Mouse (Mus musculus) MEL (cell line): Measurements from ENCODE around the gene Tango2. TPM values are rescaled to one million over a fixed set of nuclear protein-coding genes. Genes with fewer than 3 reads are reported as not detected.

Experiments
- DNase-seq: peaks from one replicate; pipeline ENCODE4 v3.0.0; 2011; ENCODE audit warnings: low read depth, low spot score
- H3K27ac ChIP-seq: 2 replicates; pipeline ENCODE4 v1.5.1; 2012; ENCODE audit warnings: low read depth, mild to moderate bottlenecking, control low read depth, low read length, moderate library complexity; ENCODE audit not compliant: control insufficient read depth
- H3K27me3 ChIP-seq, 2 experiments: fragments of 150-350 bp in 1 of 2; sonication (generic) in 1 of 2; 2 replicates each; pipeline ENCODE4 v1.6.1; 2012; ENCODE audit warnings: low read length in 2 of 2, mild to moderate bottlenecking in 2 of 2, improper control_type of control experiment in 1 of 2, moderate library complexity in 1 of 2; ENCODE audit not compliant: insufficient read depth in 2 of 2, control insufficient read depth in 1 of 2
- H3K36me3 ChIP-seq, 2 experiments: 2 replicates each; pipeline ENCODE4 v1.6.1; 2012 to 2014; ENCODE audit warnings: low read length in 2 of 2, improper control_type of control experiment in 1 of 2, inconsistent platforms in 1 of 2, mild to moderate bottlenecking in 1 of 2; ENCODE audit not compliant: insufficient read depth in 2 of 2, control insufficient read depth in 1 of 2
- H3K4me1 ChIP-seq, 2 experiments: fragments of 150-350 bp in 1 of 2; sonication (generic) in 1 of 2; 2 replicates each; pipeline ENCODE4 v1.6.1; 2012; ENCODE audit warnings: low read length in 2 of 2, improper control_type of control experiment in 1 of 2, mild to moderate bottlenecking in 1 of 2; ENCODE audit not compliant: insufficient read depth in 2 of 2, control insufficient read depth in 1 of 2
- H3K4me3 ChIP-seq, 2 experiments: fragments of 150-350 bp in 1 of 2; sonication (generic) in 1 of 2; 2 replicates each; pipeline ENCODE4 v1.5.1; 2012; ENCODE audit warnings: low read depth in 2 of 2, low read length in 2 of 2, mild to moderate bottlenecking in 2 of 2, moderate library complexity in 2 of 2, control low read depth in 1 of 2, improper control_type of control experiment in 1 of 2; ENCODE audit not compliant: control insufficient read depth in 1 of 2, insufficient read depth in 1 of 2
- H3K79me2 ChIP-seq: 2 replicates; pipeline ENCODE4 v1.6.1; 2012; ENCODE audit warnings: mild to moderate bottlenecking, low read length, moderate library complexity; ENCODE audit not compliant: control insufficient read depth, poor library complexity, insufficient read depth
- H3K9ac ChIP-seq: 2 replicates; pipeline ENCODE4 v1.6.1; 2012; ENCODE audit warnings: low read depth, mild to moderate bottlenecking, control low read depth, low read length, moderate library complexity; ENCODE audit not compliant: control insufficient read depth, poor library complexity, severe bottlenecking
- H3K9me3 ChIP-seq: fragments of 150-350 bp; sonication (generic); replicated peaks from 2 replicates; pipeline ENCODE4 v1.6.1; 2012; ENCODE audit warnings: mild to moderate bottlenecking, low read length, improper control_type of control experiment, moderate library complexity; ENCODE audit not compliant: insufficient read depth
- BHLHE40 ChIP-seq: IDR thresholded peaks from 2 replicates; pipeline ENCODE4 v1.6.1; 2012; ENCODE audit warnings: low read depth, mild to moderate bottlenecking, inconsistent platforms, low read length, improper control_type of control experiment, borderline replicate concordance
- CHD1 ChIP-seq: IDR thresholded peaks from 2 replicates; pipeline ENCODE4 v1.6.1; 2012; ENCODE audit warnings: low read depth, mild to moderate bottlenecking, inconsistent platforms, low read length, improper control_type of control experiment
- CHD2 ChIP-seq: IDR thresholded peaks from 2 replicates; pipeline ENCODE4 v1.6.1; 2011; ENCODE audit warnings: low read length, improper control_type of control experiment
- E2F4 ChIP-seq: IDR thresholded peaks from 2 replicates; pipeline ENCODE4 v1.6.1; 2011; ENCODE audit warnings: low read depth, low read length, improper control_type of control experiment, borderline replicate concordance
- EP300 ChIP-seq, 2 experiments: IDR thresholded peaks; 2 replicates each; pipeline ENCODE4 v1.6.1; 2011; ENCODE audit warnings: improper control_type of control experiment in 2 of 2, low read length in 2 of 2, low read depth in 1 of 2, mild to moderate bottlenecking in 1 of 2
- ETS1 ChIP-seq: IDR thresholded peaks from 2 replicates; pipeline ENCODE4 v1.6.1; 2012; ENCODE audit warnings: low read depth, mild to moderate bottlenecking, inconsistent platforms, low read length, improper control_type of control experiment, moderate library complexity
- GABPA ChIP-seq: IDR thresholded peaks from 2 replicates; pipeline ENCODE4 v1.6.1; 2012; ENCODE audit warnings: low read depth, mild to moderate bottlenecking, inconsistent platforms, low read length, improper control_type of control experiment, moderate library complexity
- GATA1 ChIP-seq: IDR thresholded peaks from 2 replicates; pipeline ENCODE4 v1.6.1; 2011; ENCODE audit warnings: low read depth, low read length, improper control_type of control experiment
- JUND ChIP-seq: IDR thresholded peaks from 2 replicates; pipeline ENCODE4 v1.6.1; 2011; ENCODE audit warnings: low read depth, mild to moderate bottlenecking, improper control_type of control experiment, low read length
- MAFK ChIP-seq: IDR thresholded peaks from 2 replicates; pipeline ENCODE4 v1.6.1; 2011; ENCODE audit warnings: low read depth, mild to moderate bottlenecking, low read length, improper control_type of control experiment, borderline replicate concordance
- MAX ChIP-seq: IDR thresholded peaks from 2 replicates; pipeline ENCODE4 v1.6.1; 2011; ENCODE audit warnings: low read length, improper control_type of control experiment
- MAZ ChIP-seq: IDR thresholded peaks from 2 replicates; pipeline ENCODE4 v1.6.1; 2012; ENCODE audit warnings: low read depth, mild to moderate bottlenecking, inconsistent platforms, low read length, improper control_type of control experiment
- MXI1 ChIP-seq: IDR thresholded peaks from 2 replicates; pipeline ENCODE4 v1.6.1; 2011; ENCODE audit warnings: mild to moderate bottlenecking, low read depth, low read length, improper control_type of control experiment
- MYC ChIP-seq: IDR thresholded peaks from 2 replicates; pipeline ENCODE4 v1.6.1; 2011; ENCODE audit warnings: low read depth, mild to moderate bottlenecking, low read length, improper control_type of control experiment, moderate library complexity
- NELFE ChIP-seq: IDR thresholded peaks from 2 replicates; pipeline ENCODE4 v1.6.1; 2011; ENCODE audit warnings: low read depth, low read length, improper control_type of control experiment
- NRF1 ChIP-seq: IDR thresholded peaks from 2 replicates; pipeline ENCODE4 v1.6.1; 2014; ENCODE audit warnings: low read depth, mild to moderate bottlenecking, inconsistent platforms, low read length, improper control_type of control experiment, moderate library complexity; ENCODE audit not compliant: poor library complexity, insufficient read depth, severe bottlenecking
- POLR2A ChIP-seq, 2 experiments: IDR thresholded peaks; 2 replicates each; pipeline ENCODE4 v1.6.1; 2011 to 2012; ENCODE audit warnings: low read length in 2 of 2, mild to moderate bottlenecking in 2 of 2, control low read depth in 1 of 2, improper control_type of control experiment in 1 of 2, low read depth in 1 of 2, moderate library complexity in 1 of 2; ENCODE audit not compliant: control insufficient read depth in 1 of 2, insufficient read depth in 1 of 2, poor library complexity in 1 of 2
- POLR2AphosphoS2 ChIP-seq: IDR thresholded peaks from 2 replicates; pipeline ENCODE4 v1.6.1; 2011; ENCODE audit warnings: low read length, improper control_type of control experiment
- POLR2AphosphoS5 ChIP-seq: IDR thresholded peaks from 2 replicates; pipeline ENCODE4 v1.6.1; 2012; ENCODE audit warnings: low read depth, borderline replicate concordance, mild to moderate bottlenecking, inconsistent platforms, low read length, moderate library complexity, mixed read lengths
- RAD21 ChIP-seq: IDR thresholded peaks from 2 replicates; pipeline ENCODE4 v1.6.1; 2011; ENCODE audit warnings: mild to moderate bottlenecking, low read depth, low read length, improper control_type of control experiment
- RCOR1 ChIP-seq: IDR thresholded peaks from 2 replicates; pipeline ENCODE4 v1.6.1; 2012; ENCODE audit warnings: low read depth, mild to moderate bottlenecking, inconsistent platforms, low read length, improper control_type of control experiment
- SIN3A ChIP-seq: IDR thresholded peaks from 2 replicates; pipeline ENCODE4 v1.6.1; 2012; ENCODE audit warnings: low read length, improper control_type of control experiment, inconsistent platforms
- TAL1 ChIP-seq: IDR thresholded peaks from 2 replicates; pipeline ENCODE4 v1.6.1; 2012; ENCODE audit warnings: mild to moderate bottlenecking, inconsistent platforms, low read length, moderate library complexity, mixed read lengths
- TBP ChIP-seq: IDR thresholded peaks from 2 replicates; pipeline ENCODE4 v1.8.0; 2011; ENCODE audit warnings: low read depth, low read length, improper control_type of control experiment
- TCF12 ChIP-seq: IDR thresholded peaks from 2 replicates; pipeline ENCODE4 v1.6.1; 2014; ENCODE audit warnings: low read depth, mild to moderate bottlenecking, inconsistent platforms, low read length, improper control_type of control experiment, moderate library complexity
- USF1 ChIP-seq: IDR thresholded peaks from 2 replicates; pipeline ENCODE4 v1.6.1; 2014; ENCODE audit warnings: low read depth, mild to moderate bottlenecking, inconsistent platforms, low read length, improper control_type of control experiment, moderate library complexity
- USF2 ChIP-seq, 2 experiments: IDR thresholded peaks; 2 replicates each; pipeline ENCODE4 v1.6.1; 2011 to 2012; ENCODE audit warnings: improper control_type of control experiment in 2 of 2, low read length in 2 of 2, borderline replicate concordance in 1 of 2, inconsistent platforms in 1 of 2, low read depth in 1 of 2, mild to moderate bottlenecking in 1 of 2; ENCODE audit not compliant: insufficient read depth in 1 of 2
- ZC3H11A ChIP-seq: IDR thresholded peaks from 2 replicates; pipeline ENCODE4 v1.6.1; 2012; ENCODE audit warnings: low read depth, mild to moderate bottlenecking, inconsistent platforms, low read length, improper control_type of control experiment
- ZKSCAN1 ChIP-seq: IDR thresholded peaks from 2 replicates; pipeline ENCODE4 v1.6.1; 2012; ENCODE audit warnings: low read depth, mild to moderate bottlenecking, inconsistent platforms, low read length, improper control_type of control experiment, moderate library complexity
- ZMIZ1 ChIP-seq: IDR thresholded peaks from 2 replicates; pipeline ENCODE4 v1.6.1; 2012; ENCODE audit warnings: low read depth, mild to moderate bottlenecking, inconsistent platforms, low read length, improper control_type of control experiment, moderate library complexity
- ZNF384 ChIP-seq: IDR thresholded peaks from 2 replicates; pipeline ENCODE4 v1.6.1; 2012; ENCODE audit warnings: low read depth, mild to moderate bottlenecking, inconsistent platforms, low read length, improper control_type of control experiment
- polyA plus RNA-seq, 2 experiments: library from polyadenylated mRNA; stranded (reverse) in 1 of 2; unstranded in 1 of 2; fragments of >175 nt in 1 of 2; fragments of >200 nt in 1 of 2; gene quantifications; 2 replicates each; pipeline versions ENCODE4 v1.2.1 to v1.2.4; 2012; ENCODE audit warnings: low replicate concordance in 2 of 2, low read depth in 1 of 2; ENCODE audit not compliant: insufficient read length in 2 of 2, insufficient read depth in 1 of 2, missing spikeins in 1 of 2
- total RNA-seq: library from RNA; depleted of rRNA; stranded (reverse); fragments of 300-350 nt; gene quantifications from 2 replicates; pipeline ENCODE4 v1.2.3, GENCODE M21; 2012

Tango2 gene
- total and polyA plus RNA-seq, 3 experiments = 55.9 to 98.3 TPM; not detected in 1

GRCm38 (mm10) chr16:18342650-18343570 lies 5.0 kb downstream of the Tango2 start:
- H3K4me1 ChIP-seq = peaks cover 9 to 15% of the 10 kb centered on the region in 2 experiments

DNA sequence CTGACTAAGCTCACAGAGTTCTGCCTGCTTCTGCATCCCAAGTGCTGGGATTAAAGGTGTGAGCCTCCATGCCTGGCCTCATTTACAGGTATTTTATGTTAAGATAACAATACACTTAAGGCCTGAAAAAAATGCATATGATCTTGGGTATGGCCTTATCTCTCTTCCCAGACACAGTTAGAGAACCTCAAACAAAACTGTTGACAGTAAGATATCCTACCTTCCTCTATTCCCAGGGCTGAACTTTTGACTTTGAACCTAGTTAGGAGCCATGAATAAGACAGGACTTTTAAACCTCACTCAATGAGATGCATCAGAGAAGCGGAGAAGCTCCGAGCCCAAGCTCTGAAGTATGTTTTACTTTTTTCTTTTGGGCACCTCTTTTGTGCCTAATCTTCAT lies 5.8 kb downstream of the Tango2 start:
- DNase-seq = peak; percentile 93
- Histone ChIP-seq H3K9me3 (no peaks in the 10 kb centered on the region), H3K9ac (peak overlapping the region; percentile 86), H3K79me2 (peaks cover 17% of the 10 kb centered on the region), H3K36me3 (peaks cover 0 to 23% of the 10 kb centered on the region in 2 experiments; a peak in 2 of 4 replicates), H3K4me1 (peaks cover 9 to 15% of the 10 kb centered on the region in 2 experiments), H3K27me3 (no peaks in the 10 kb centered on the region), H3K4me3 (peak overlapping the region; percentile 80 to 92), H3K27ac (peak overlapping the region; percentile 88)
- TF ChIP-seq POLR2A (IDR thresholded peaks at IDR 0.05; ENCODE audit: control insufficient read depth in 1 of 2, insufficient read depth in 1 of 2, low read depth in 1 of 2, low read length in 2 of 2, poor library complexity in 1 of 2) = no peak
- TF ChIP-seq POLR2AphosphoS2 = no peak
- no peak for TF ChIP-seq RAD21
- TF ChIP-seq MAZ = 0 out of 2 replicates have a peak, but pooled peaks have one; percentile 55
- TF ChIP-seq USF2 (IDR thresholded peaks at IDR 0.05; ENCODE audit: borderline replicate concordance in 1 of 2, insufficient read depth in 1 of 2, low read depth in 1 of 2, low read length in 2 of 2) = no peak
- peak; percentile 95 for TF ChIP-seq ETS1
- TF ChIP-seq NRF1 = no peak
- TF ChIP-seq TCF12 = peak; percentile 99
- TF ChIP-seq ZKSCAN1 = no peak
- TF ChIP-seq SIN3A = peak; percentile 87
- TF ChIP-seq RCOR1 = peak; percentile 90
- no peak for TF ChIP-seq JUND
- TF ChIP-seq ZC3H11A = no peak
- TF ChIP-seq GATA1 = peak; percentile 99
- no peak for TF ChIP-seq MXI1
- peak; percentile 69; the same call in 1 of the 2 replicates for TF ChIP-seq MAFK
- no peak for TF ChIP-seq E2F4
- TF ChIP-seq CHD2 = no peak
- TF ChIP-seq TAL1 = peak; percentile 99
- TF ChIP-seq TBP = 0 out of 2 replicates have a peak, but pooled peaks have one; percentile 45
- TF ChIP-seq POLR2AphosphoS5 = no peak
- no peak for TF ChIP-seq GABPA
- peak; percentile 97 for TF ChIP-seq ZNF384
- peak; percentile 98 for TF ChIP-seq EP300 (IDR thresholded peaks at IDR 0.05; ENCODE audit: low read depth in 1 of 2, low read length in 2 of 2)

More at GRCm38 (mm10) chr16:18342650-18343570, 5.0 kb downstream of the Tango2 start:
- peaks cover 17% of the 10 kb centered on the region for H3K79me2 ChIP-seq
- no peaks in the 10 kb centered on the region for H3K27me3 ChIP-seq
- peak; percentile 71 for DNase-seq
- H3K9ac ChIP-seq = peak overlapping the region; percentile 86
- no peaks in the 10 kb centered on the region for H3K9me3 ChIP-seq
- peak overlapping the region; percentile 80 to 92 for H3K4me3 ChIP-seq
- TF ChIP-seq JUND = no peak
- peak; percentile 86 for TF ChIP-seq USF1
- peak; percentile 67; the same call in 1 of the 2 replicates for TF ChIP-seq CHD1
- no peak for TF ChIP-seq POLR2AphosphoS5
- TF ChIP-seq USF2 (IDR thresholded peaks at IDR 0.05; ENCODE audit: borderline replicate concordance in 1 of 2, insufficient read depth in 1 of 2, low read depth in 1 of 2, low read length in 2 of 2) = peak in 1 of 2 experiments; percentile 30; a peak in 1 of 4 replicates
- peak; percentile 50; the same call in 1 of the 2 replicates for TF ChIP-seq ZMIZ1
- peak; percentile 62 for TF ChIP-seq MXI1
- TF ChIP-seq MAX = peak; percentile 68
- peak; percentile 9 for TF ChIP-seq MYC
- 0 out of 2 replicates have a peak, but pooled peaks have one; percentile 8 for TF ChIP-seq TAL1
- peak; percentile 44; the same call in 1 of the 2 replicates for TF ChIP-seq BHLHE40
- TF ChIP-seq NELFE = peak; percentile 34
- no peak for TF ChIP-seq ZKSCAN1
- no peak for TF ChIP-seq ZNF384
- H3K27ac ChIP-seq = peak overlapping the region; percentile 88
- H3K36me3 ChIP-seq = peaks cover 0 to 23% of the 10 kb centered on the region in 2 experiments; a peak in 2 of 4 replicates
